Mouse (Mus musculus): ENCODE measurements around the gene Gm11034.

Gene Gm11034

DNA sequence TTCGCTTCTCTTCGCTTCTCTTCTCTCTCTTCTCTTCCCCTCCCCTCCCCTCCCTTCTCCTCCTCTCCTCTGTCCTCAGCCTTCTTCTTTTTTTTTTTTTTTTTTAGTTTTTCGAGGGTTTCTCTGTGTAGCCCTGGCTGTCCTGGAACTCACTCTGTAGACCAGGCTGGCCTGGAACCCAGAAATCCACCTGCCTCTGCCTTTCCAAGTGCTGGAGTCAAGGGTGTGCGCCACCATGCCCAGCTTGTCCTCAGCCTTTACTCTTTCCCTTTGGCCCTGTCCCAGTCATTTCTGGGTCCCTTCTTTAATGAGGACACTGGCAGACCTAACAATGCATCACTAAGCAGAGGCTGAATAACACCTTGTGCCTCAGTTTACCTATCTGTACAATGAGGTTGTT lies at the start of gene Gm11034:
TSS of gene Gm11034 (minus strand) at position 101 of the 400 bp plus-strand sequence.
- no peak for DNase-seq (ENCODE audit: low spot score in 2 of 2)

- no peak for DNase-seq (ENCODE audit: low spot score in 2 of 2)
Measured at GRCm38 (mm10) chr8:72262756-72263155, 49.3 kb upstream of the Gm11034 start.

GRCm38 (mm10) chr8:72261872-72262271 lies 48.4 kb upstream of the Gm11034 start:
- DNase-seq (ENCODE audit: low spot score in 2 of 2) = no peak

DNA sequence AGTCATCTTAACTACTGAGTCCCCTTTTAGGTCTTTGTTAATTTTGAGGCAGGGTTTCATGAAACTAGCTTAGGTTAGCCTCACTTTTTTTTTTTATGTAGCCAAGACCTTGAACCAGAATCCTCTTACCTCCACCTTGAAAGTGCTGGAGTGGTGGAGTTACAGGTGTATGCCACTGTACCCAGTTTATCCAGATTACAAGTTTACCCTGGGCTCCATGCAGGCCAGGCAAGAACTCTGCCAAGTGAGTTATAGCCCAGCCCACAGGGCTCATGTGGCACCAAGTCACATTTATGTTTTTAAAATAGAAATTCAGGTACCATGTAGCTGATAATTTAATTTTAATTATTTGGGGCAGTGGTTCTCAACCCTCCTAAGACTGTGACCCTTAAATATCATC lies 48.0 kb upstream of the Gm11034 start:
- no peak for DNase-seq (ENCODE audit: low spot score in 2 of 2)

DNA sequence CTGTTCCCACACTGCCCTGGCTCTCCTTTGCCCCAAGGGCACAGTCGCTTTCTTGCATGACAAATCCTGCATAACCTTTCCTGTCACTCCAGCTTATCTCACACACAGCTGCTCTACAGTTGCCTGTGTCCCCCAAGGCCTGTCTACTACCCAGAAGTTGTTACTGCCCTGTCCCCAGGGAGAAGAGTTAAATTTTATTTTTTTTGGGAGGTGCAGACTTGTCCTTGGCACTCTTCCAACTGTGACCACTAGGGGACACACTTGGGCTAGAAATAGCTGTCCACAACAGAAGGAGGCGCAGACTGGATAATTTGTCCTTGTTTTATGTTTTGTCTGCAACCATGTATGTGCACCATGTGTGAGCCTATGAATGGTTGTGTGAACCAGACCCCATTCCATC lies 47.6 kb upstream of the Gm11034 start:
- DNase-seq (ENCODE audit: low spot score in 2 of 2) = peak; percentile 74 to 87

- no peak for DNase-seq (ENCODE audit: low spot score in 2 of 2)
Measured at GRCm38 (mm10) chr8:72260585-72260984, 47.1 kb upstream of the Gm11034 start.

DNA sequence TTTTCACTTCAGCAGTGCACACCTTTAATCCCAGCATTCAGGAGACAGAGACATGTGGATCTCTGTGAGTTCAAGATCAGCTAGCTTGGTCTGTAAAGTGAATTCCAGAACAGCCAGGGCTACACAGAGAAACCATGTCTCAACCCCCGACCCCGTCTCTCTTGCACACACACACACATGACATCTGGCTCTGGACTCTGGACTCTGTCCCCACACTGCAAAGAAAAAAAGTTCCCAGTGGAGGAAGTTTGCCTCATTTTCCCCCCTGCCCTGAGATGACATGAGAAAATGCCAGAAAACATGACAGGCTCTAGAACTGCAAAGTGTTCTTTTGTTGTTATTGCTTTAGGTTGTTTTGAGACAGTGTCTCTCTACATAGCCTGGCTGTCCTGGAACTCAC lies 46.4 kb upstream of the Gm11034 start:
- no peak for DNase-seq (ENCODE audit: low spot score in 2 of 2)

- DNase-seq (ENCODE audit: low spot score in 2 of 2) = no peak
Measured at GRCm38 (mm10) chr8:72257902-72258238, 44.4 kb upstream of the Gm11034 start.

DNA sequence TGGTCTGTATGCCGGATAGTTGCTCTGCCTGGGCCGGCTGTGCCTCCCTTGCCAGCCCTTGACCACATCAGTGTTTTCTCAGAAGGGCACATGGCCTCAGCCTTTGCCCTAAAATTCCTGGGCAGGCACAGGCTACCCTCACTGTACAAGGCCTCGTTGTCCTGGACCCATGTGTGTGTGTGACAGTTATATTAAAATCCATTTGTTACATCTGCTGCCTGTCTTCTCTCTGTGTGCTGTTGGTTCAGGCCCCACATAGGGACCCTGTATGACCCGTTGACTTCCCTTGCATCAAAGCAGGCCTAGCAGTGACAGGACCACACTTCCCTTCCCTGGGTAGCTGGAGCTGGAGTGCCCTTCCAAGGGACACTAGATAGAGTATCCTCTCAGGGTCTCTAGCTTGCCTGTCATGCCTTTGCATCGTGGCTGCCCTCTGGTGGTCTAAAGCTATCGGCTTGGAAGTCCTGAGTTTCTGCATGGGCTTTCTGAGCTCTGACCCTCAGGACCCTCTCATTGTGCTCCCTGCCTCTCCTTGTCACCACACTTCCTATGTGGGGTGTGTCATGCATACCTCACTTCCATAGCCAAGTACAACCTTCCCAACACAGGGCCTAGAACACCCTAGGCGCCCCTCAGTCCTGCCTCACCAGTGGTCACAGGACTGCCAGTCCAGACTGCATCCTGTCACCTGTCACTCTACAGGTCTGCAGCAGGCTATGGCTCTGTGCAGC lies 43.9 kb upstream of the Gm11034 start:
- peak; percentile 51 to 77 for DNase-seq (ENCODE audit: low spot score in 2 of 2)

GRCm38 (mm10) chr8:72244610-72245009 lies 31.2 kb upstream of the Gm11034 start:
- DNase-seq (ENCODE audit: low spot score in 2 of 2) = no peak

DNA sequence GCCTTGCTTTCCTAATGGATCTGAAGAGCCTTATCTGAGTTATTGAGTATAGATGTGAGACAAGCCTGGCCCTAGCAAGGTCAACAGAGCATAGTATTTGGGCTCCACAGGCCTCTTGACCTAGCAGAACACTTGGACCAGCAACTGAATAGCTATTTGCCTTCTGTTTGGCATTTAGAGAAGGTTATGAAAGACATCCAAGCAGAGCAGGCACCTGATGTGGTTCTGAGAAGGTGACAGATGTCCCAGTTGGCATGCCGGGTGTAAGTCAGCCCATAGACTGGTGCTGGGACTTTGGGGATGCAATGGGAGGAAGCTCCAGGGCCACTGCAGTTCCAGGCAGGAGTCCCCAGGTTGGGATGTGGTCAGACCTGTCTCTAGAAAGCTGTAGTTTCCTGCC lies 28.8 kb upstream of the Gm11034 start:
- no peak for DNase-seq (ENCODE audit: low spot score in 2 of 2)

DNA sequence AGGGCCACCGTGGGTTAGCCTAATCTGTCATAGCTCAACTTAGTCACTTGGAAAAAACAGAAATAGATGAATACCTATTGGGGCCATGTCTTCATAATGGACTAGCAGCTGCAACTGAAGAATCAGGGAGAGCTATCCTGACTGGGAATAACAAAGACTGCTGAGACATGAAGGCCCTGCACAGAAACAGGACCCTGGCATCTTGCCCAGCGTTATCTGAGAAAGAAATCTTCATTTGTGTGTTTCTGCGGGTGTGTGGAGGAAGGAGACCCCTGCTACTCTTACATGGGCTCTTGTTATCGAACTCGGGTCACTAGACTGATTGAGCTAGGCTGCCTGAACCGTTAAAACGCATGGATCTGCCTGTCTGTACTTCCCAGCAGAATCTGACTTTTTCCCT lies 27.5 kb upstream of the Gm11034 start:
- no peak for DNase-seq (ENCODE audit: low spot score in 2 of 2)

DNA sequence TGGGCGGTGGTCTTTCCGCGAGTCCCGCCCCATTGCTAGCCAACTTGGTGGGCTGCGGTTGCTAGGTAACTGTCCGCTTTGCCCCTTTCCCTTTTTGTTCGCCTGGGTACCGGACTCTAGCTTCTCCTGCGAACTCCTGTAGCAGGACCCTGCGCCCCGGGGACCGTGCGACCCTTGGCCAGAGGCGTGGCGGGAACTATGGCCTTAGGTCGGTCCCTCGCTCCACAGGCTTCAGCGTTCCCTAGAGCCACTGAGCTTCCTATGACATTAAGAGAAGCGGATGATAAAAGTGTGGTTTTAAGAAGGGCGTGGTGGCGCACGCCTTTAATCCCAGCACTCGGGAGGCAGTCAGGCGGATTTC lies 26.9 kb upstream of the Gm11034 start:
- no peak for DNase-seq (ENCODE audit: low spot score in 2 of 2)

- peak; percentile 97 to 98 for DNase-seq (ENCODE audit: low spot score in 2 of 2)
Measured at GRCm38 (mm10) chr8:72239499-72240402, 26.3 kb upstream of the Gm11034 start, which contains the start of gene Ap1m1. TSS of gene Ap1m1 (plus strand) at chr8:72240018.

GRCm38 (mm10) chr8:72222656-72223055 lies 9.2 kb upstream of the Gm11034 start:
- DNase-seq (ENCODE audit: low spot score in 2 of 2) = no peak

DNA sequence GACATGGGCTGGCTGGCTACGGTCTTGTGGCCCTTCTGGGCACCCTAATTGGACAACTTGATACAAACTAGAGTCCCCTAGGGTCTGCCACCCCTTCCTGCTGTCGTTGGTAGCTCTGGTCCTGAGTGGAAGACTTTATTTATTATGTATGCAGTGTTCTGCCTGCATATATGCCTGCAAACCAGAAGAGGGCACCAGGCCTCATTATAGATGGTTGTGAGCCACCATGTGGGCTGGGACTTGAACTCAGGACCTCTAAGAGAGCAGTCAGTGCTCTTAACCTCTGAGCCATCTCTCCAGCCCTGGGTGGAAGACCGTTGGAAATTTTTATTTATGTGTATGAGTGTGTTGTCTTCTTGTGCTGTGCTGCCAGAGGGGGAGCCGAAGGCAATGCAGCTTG lies 7.3 kb upstream of the Gm11034 start:
- no peak for DNase-seq (ENCODE audit: low spot score in 2 of 2)

DNA sequence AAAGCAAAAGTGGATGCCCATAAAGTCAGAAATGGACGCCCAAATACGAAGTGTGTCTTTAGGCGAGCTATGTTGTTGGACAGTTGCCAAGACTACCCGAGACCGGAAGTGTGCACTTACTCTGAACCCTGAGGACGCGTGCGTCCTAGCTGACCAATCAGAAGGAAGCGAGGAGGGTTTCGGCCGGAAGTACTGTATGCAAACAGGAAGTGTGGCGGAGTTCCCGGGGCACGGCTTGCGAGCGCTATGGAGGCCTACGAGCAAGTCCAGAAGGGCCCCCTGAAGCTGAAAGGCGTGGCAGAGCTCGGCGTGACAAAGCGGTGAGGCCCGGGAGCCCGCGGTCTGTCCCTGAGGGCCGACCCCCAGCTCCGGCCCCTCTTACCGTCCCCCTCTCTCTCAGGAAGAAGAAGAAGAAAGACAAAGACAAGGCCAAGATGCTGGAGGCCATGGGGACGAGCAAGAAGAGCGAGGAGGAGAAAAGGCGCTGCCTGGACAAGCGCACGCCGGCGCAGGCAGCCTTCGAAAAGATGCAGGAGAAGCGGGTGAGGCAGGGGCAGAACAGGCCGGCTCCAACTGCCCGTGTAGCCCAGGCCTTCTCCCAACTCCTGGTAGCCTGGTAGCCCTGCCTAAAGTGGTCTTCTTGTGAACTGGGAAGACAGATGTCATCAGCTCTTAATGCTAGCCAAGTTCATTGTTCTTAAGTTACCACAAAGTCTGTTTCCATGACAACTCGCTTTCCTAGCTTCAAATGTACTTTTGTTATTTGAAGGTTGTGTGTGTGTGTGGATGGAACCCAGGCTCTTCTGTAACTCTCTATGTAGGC lies 6.3 kb upstream of the Gm11034 start, which contains the start of gene Fam32a:
TSS of gene Fam32a (plus strand) at position 190 of the 823 bp plus-strand sequence.
- peak; percentile 87 to 90 for DNase-seq (ENCODE audit: low spot score in 2 of 2)

GRCm38 (mm10) chr8:72218781-72219540 lies 5.5 kb upstream of the Gm11034 start:
- no peak for DNase-seq (ENCODE audit: low spot score in 2 of 2)

DNA sequence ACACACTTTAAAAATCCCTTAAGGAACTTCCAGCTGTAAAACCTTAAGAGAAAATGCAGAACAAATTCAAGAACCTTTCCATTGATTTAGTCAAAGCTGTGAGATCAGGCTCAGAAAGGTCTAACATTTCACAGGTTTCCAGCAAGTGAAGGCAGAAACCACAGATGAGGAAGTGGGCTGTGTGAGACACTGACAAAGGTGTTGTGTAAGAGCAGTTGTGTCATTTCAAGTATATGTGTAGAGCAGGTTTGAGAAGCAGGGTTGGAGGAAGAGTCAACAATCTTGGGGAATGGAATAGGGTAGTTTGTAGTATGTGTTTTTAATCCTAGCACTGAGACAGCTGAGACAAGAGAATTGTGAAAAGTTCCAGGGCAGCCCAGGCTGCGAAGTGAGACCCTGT lies 2.4 kb upstream of the Gm11034 start:
- no peak for DNase-seq (ENCODE audit: low spot score in 2 of 2)

GRCm38 (mm10) chr8:72215060-72215459 lies 1.6 kb upstream of the Gm11034 start:
- DNase-seq (ENCODE audit: low spot score in 2 of 2) = peak in 1 of 2 experiments; percentile 46

GRCm38 (mm10) chr8:72212751-72213150 lies 685 bp downstream of the Gm11034 start, which contains the start of gene Cib3:
TSS of gene Cib3 (minus strand) at chr8:72212837.
- DNase-seq (ENCODE audit: low spot score in 2 of 2) = no peak

Data from spleen, postnatal 4 days (tissue).